Mouse (Mus musculus) mesoderm, embryonic 11.5 days (tissue): ENCODE data around the gene Agbl1.
"Not testable (repeated sequence)": the region's sequence is repeated elsewhere in the genome, so short reads cannot be mapped to it uniquely, and the experiment has no call there.

Source experiments
- DNase-seq: peaks from one replicate; pipeline ENCODE4 v3.0.0-alpha.2; 2012; ENCODE audit warnings: low read depth, low spot score

The Agbl1 gene

DNA sequence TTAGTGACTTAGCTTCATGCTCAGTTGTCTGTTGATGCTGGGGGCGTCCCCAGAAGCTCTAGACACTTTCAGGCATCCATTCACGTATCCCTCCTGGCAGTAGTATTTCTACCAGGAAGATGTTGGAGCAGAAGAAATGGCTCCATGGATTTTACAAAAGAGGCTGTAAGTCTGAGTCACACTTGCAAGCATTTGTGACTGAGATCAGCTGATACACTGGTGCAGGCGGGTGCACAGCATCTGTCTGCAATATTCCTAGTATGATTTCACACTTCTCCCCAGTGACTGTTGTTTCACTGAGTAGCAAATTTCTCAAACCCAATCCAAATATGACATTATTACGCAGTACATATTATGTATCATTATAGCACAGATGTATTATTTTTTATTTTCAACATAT lies 332.8 kb downstream of the Agbl1 start:
- DNase-seq, result no peak

GRCm38 (mm10) chr7:76594566-76595079 lies 364.9 kb downstream of the Agbl1 start:
- no peak for DNase-seq

DNA sequence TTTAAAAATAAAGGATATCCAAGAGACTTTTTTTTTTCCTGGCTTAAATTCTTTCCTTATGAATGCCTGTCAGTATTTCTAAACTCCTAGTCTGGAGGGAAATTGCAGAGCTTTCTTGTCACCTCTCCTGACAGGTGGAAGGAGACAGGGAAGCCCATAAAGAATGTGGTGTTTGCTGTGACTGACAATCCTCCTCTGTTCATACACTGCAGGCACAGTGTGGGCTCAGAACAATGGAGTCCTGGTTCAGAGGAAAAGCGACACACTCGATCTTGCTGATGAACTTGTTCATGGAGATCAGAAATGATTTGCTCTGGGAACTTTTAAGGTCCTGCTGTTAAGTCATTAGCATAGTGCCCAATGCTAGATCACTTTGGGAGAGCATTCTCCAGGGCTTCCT lies 368.1 kb downstream of the Agbl1 start:
- DNase-seq, result no peak

DNA sequence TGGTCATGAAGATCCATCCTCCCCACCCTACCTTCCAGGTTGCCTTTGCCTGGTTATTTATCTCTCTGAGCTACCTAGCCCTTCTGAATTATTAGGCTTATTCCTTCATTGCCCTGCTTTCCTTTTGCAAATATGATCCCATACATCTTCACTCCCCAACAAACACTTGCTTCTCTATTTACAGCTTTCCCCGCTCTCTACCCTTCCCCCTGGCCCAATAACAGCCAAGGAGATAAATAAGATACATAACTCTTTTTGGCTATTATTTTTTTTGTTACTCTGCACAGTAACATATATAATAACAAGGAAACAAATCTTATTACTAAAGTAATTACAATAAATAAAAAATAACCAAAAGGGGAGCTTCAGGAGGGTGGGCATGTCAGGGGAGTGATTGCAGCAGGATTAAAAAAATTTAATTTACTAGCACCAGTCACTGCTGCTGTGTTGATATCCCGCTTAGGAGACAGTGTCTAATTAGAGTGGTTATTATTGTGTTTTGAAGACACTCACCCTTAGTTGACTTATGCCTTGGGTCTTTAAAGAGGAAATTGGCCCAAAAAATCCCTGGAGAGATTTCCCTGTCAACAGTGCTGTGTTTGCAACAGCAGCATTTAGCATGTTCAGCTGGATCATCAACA lies 370.5 kb downstream of the Agbl1 start:
- no peak for DNase-seq

DNA sequence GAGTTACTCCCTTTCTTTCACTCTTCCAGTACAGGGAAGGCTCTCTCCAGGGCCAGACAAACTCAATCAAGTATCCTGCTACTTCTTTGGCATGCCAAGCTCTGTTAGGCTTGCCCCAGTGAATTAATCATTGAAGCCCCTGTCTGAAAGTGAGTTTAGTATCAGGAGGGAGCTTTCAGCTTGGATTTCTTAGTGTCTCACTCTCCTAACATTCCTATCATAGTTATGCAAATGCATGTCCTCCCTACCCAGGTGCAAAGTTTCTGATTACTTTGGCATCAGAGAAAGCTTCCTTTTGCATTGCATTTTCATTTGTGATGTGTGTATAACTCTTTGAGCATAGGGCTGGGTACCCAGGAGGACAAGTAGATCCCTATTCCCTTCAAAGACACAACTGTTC lies 399.8 kb downstream of the Agbl1 start:
- DNase-seq, result peak; percentile 4

GRCm38 (mm10) chr7:76650984-76651383 lies 421.3 kb downstream of the Agbl1 start:
- no peak for DNase-seq

DNA sequence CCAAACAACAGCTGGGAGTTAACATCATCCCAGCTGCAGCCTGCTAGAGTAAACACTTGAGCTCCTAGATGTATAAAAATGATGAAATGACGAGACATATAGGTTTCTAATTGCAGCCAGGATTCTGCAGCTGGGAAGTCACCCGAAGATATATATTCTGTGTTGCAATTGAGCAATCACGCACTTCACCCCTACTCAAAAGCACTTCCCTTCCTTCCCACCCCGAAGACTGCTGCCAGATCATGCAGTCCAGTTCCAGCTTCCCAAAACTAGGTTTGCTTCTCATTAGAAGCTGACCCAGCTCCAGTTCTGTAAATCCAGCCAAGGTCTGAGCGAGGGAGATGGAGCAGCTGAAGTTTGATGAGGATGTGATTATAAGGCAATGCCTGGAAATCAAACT lies 431.4 kb downstream of the Agbl1 start:
- no peak for DNase-seq

GRCm38 (mm10) chr7:76674856-76675255 lies 445.2 kb downstream of the Agbl1 start:
- DNase-seq, result no peak

DNA sequence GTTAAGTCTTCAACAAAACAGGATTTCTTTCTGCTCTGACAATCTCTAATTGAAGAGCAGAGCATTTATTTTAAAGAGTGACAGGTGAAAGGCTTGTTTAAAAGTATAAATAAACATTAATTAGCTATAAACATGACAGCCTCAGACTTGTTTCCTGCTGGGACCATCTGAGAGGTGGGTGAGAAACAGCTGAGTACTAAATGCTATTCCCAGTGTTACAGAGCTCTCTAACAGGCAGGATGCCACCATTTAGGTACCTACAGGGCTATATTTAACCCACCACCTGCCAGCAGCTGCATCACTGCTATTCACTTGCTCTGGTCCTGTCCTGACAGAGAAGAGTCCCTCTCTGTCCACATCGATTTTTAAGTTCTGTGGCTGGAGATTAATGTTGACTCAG lies 471.5 kb downstream of the Agbl1 start:
- no peak for DNase-seq

DNA sequence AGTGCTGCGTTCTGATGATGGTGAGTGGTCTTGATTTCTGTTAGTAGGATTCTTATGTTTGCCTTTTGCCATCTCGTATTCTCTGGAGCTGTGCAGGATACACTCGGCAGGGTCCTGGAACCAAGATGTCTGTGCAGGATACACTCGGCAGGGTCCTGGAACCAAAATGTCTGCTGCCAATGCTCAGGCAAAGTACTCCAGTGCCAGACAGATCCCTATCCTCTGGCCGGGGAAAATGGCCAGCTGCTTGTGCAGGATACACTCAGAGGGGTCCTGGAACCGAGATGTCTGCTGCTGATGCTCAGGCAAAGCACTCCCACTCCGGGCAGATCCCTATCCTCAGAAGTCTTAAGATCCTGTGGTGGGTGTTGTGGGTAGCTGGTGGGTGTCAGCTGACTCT lies 502.5 kb downstream of the Agbl1 start:
- not testable (repeated sequence) for DNase-seq

DNA sequence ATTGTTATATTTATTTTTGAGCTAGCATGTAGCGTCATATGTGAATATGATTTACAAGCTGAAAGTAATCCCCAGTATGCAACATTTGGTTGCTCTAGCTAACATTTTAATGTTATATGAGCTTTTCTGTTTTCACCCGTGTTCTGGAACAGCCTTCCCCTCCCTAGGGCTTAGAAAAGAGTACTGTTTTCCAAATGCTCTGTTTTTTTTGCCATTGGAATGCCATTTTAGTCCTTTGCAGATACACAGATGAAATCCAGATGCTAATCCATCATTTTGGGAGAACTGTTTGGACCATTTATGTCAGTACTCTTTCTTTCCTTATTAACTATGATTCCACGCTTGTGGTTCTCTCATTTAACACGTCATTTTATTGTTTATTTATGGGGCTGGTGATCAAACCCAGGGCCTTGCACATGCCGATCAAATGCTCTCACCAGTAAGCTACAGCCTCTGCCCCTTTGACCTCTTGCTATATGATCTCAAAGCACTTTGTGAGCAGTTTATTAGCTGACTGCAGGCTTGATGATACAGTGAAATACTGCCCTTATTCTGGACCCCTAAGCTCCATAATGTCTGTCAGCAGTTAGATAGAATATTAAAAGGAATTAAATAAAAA lies 547.7 kb downstream of the Agbl1 start:
- peak; percentile 75 for DNase-seq

GRCm38 (mm10) chr7:76780446-76780845 lies 550.8 kb downstream of the Agbl1 start:
- no peak for DNase-seq

GRCm38 (mm10) chr7:76788561-76789306 lies 559.0 kb downstream of the Agbl1 start:
- DNase-seq, result peak; percentile 27

GRCm38 (mm10) chr7:76790041-76790440 lies 560.4 kb downstream of the Agbl1 start:
- no peak for DNase-seq

DNA sequence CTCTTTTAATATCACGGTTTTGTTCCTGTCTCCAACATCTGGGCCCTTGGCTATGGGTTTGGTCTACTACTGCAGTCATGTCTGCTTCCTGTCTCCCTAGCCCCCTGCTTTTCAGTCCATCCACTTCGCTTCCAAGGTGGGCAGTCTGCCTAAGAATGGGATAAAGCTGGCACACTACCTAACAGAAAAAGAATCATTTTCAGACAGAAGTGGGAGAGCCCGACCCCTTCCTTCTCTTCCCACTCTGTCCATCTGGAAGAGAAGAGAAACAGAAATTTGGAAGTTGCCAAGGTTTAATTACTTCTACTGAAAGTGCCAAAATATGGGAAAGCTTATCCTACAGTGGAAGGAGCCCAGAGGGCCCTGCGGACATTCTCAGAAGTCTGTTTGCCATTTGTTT lies 561.6 kb downstream of the Agbl1 start:
- DNase-seq, result no peak

DNA sequence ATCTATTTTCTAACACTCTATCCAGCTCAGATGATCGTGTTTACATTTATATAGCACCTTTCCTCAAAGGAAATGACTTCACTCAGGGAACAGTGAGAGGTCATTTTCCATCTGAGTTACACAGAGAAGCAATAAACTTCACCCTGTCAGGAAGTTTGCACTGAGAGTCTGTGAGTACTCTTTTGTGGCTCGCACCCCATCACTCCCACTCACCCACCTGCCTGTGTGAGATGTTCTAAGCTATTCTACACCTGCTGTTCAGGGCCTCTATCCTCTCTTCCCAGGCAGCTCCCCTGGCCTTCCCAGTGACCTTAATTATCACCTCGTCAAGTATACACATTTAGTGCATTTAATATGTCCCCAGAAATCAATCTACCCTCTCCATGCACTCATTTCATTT lies 580.3 kb downstream of the Agbl1 start:
- no peak for DNase-seq

DNA sequence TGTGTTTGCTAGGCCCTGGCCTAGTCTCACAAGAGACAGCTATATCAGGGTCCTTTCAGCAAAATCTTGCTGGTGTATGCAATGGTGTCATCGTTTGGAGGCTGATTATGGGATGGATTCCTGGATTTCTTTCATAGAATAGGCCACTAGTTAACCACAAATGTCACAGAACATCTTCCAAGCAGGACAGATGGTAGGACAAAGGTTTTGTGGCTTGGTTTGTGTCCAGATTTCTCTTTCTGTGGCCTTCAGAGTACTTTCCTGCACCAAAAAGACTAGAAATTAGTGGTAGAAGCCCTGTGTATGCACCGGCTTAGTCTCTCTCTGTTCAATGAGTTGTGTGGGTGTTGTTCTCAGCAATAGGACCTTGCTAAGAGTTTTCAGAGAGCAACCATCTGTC lies 590.9 kb downstream of the Agbl1 start:
- DNase-seq, result no peak

GRCm38 (mm10) chr7:76842146-76842545 lies 612.5 kb downstream of the Agbl1 start:
- DNase-seq, result no peak

DNA sequence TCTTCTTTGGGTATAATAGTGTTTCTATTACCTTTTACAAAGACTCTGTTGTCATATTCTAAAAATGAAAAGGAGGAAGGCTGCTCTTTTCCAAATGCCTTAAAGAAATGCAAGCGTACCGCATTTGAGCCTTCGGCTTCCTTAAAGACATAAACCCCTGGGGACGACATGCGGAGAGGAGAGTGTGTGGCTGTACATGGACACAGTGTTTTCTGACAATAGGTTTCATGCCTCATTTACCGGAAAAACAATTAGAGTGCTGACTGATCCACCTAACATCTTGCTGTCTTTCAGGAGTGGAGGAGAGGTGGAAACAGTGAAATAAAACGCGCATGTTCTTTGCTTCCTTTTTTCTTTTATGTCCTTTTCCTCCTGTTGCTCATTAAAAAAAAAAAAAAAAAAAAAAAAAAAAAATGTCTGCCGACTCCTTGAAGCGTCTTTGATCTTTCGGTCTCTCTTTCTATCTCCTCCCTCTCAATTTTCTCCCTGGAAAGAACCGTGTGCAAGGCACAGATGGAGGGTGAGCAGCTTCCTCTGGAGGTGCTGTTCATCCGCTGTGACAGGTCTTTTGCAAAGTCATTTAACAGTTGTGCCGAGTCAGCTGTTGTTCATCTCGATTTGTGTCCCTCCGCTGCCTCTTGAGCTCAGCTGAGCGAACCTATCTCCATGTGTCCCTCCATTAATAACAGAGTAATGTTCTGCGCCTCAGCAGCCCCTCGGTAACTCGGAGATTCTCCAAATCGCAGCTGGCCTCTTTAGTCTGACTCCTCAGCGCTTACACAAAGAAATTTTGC lies 659.9 kb downstream of the Agbl1 start:
- peak; percentile 37 for DNase-seq

- no peak for DNase-seq
Observed at GRCm38 (mm10) chr7:76904096-76904495, 674.4 kb downstream of the Agbl1 start.

- DNase-seq, result no peak
Observed at GRCm38 (mm10) chr7:76911672-76912071, 682.0 kb downstream of the Agbl1 start.

- no peak for DNase-seq
Observed at GRCm38 (mm10) chr7:76918871-76919270, 689.2 kb downstream of the Agbl1 start.
